Mouse (Mus musculus) spleen, adult 2 months (tissue): ENCODE data around the gene Tbcd.

Experiments
- CTCF ChIP-seq: fragments of 200-500 bp; IDR thresholded peaks from 2 replicates; pipeline ENCODE4 v1.5.1; 2011; ENCODE audit warnings: mild to moderate bottlenecking, inconsistent platforms; ENCODE audit not compliant: insufficient read depth, insufficient read length, insufficient replicate concordance; ENCODE audit errors: extremely low read depth
- POLR2A ChIP-seq: fragments of 200-500 bp; IDR thresholded peaks from 2 replicates; pipeline ENCODE4 v1.6.1; 2011; ENCODE audit warnings: low read depth, low read length, inconsistent platforms

DNA sequence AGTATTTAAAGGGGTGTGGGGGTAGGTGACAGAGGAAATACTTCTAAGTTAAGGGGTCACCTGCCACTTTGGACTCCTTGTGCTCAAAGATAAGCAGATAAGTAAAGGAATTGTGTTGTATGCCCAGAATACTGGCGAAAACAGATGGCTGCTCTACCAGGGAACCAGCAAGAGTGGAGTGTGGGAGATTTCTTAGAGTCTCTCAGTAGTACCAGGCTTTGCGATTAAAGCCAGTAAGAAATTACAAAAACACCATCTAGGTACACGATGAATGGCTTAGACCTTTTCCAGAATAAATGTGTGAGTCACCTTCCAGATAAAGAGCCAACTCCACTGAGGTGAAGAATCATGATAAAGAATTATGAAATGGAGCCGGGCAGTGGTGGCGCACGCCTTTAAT is 193.6 kb downstream of the Tbcd start:
- TF ChIP-seq CTCF: no peak
- TF ChIP-seq POLR2A: no peak
